Mouse (Mus musculus) urinary bladder, adult 2 months (tissue): ENCODE results near the gene Sfxn4. TPM values are rescaled to one million over a fixed set of nuclear protein-coding genes. Genes with fewer than 3 reads are reported as not detected.
"Not testable (repeated sequence)": the region's sequence is repeated elsewhere in the genome, so short reads cannot be mapped to it uniquely, and the experiment has no call there.

Experiments
- DNase-seq: peaks from one replicate; pipeline ENCODE4 v3.0.0; 2022; ENCODE audit warnings: low spot score
- polyA plus RNA-seq: library from polyadenylated mRNA; depleted of rRNA; stranded (reverse); fragments of >200 nt; gene quantifications from 2 replicates; pipeline ENCODE4 v1.2.3, GENCODE M21; 2012; rRNA removed

Gene Sfxn4
- polyA plus RNA-seq, result 6.4 and 9.0 TPM in 2 replicates

GRCm38 (mm10) chr19:60860868-60861700 lies at the start of gene Sfxn4:
TSS of gene Sfxn4 (minus strand) at chr19:60861479.
- peak; percentile 67 for DNase-seq

DNA sequence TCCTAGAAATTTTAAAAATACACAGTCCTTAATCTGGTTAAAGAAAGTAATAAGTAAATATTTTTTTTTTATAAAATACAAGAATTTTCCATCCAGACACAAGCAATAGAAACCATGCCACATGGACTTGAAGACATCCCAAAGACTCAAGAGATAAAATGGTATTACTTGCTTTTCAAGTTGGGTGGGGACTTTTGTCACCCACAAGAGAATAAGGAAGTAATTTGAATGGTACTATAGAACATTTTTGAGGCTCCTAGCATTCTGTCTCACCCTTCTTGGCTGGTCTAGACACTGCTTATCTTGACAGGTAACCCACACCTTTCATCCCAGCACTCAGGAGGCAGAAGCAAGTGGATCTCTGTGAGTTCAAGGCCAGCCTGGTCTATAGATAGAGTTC lies 49.0 kb upstream of the Sfxn4 start:
- DNase-seq, result no peak

DNA sequence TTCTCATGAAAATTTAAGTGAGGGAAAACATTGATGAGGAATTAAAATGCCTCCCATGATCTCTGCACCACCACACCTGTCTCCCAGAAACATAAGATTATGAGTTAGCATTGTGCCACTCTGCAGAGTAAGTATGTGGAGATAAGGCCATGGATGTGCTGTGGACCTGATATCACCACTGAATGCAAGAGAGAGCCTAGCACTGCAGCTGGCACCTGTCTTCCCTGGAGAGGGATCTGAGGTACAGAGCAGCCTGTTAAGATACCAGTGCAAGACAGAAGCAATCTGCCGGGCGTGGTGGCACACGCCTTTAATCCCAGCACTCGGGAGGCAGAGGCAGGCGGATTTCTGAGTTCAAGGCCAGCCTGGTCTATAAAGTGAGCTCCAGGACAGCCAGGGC lies 44.2 kb upstream of the Sfxn4 start:
- DNase-seq, result no peak

DNA sequence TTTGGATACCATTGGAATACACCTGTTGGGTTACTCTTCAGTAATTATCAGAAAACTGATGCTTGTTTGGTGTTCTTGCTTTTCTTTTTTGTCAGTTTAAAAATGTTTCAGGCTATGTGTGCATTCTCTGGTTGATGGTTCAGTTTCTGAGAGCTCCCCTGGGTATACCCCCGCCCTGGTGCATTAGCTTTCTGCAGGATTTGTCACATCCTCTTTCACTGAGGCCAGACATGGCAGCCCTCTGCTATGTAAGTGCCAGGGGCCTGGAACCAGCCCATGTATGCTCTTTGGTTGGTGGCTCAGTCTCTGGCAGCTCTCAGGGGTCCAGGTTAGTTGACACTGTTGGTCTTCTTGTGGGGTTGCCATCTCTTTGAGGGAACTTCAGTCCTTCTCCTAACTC lies 42.7 kb upstream of the Sfxn4 start:
- no peak for DNase-seq

GRCm38 (mm10) chr19:60903139-60903538 lies 41.9 kb upstream of the Sfxn4 start:
- DNase-seq, result no peak

DNA sequence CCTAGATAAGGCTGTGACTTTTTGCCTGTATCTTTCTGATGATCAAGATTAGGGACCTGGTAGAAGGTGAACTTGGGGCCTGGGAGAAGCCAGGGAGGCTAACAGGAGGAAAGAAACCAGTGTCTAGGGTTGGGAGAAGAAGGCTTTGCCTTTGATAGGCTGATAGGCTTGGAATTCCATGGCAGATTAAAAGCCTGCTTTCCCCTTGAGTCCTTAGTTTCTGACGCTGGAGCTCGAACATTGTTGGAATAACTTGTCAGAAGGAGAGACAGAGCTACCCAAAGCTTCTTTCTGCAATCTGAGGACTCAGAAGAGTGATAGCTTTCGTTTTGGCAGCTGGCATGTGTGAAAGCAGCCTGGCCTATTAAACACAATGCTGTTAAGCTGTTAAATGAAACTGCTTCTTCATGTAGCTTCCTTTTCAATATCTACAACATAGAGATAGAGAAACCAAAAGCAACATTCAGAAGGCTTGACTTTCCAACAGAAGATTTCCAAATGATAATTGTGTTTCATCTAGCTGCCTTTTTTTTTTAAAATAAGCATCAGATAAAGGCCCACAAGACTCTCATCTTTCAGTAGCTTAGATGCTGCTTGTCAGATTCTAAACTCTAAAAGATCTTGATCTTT lies 34.1 kb upstream of the Sfxn4 start:
- no peak for DNase-seq

- peak; percentile 27 for DNase-seq
These were observed 30.8 kb upstream of the Sfxn4 start for GRCm38 (mm10) chr19:60891934-60892547.

- DNase-seq, result no peak
These were observed 29.8 kb upstream of the Sfxn4 start for GRCm38 (mm10) chr19:60891123-60891470.

- peak; percentile 39 for DNase-seq
These were observed 29.3 kb upstream of the Sfxn4 start for GRCm38 (mm10) chr19:60890391-60891122.

- DNase-seq, result peak; percentile 88
These were observed 28.5 kb upstream of the Sfxn4 start, which contains the start of gene Grk5 for GRCm38 (mm10) chr19:60889714-60890315. TSS of gene Grk5 (plus strand) at chr19:60889749.

- DNase-seq, result peak; percentile 30
These were observed 27.9 kb upstream of the Sfxn4 start for GRCm38 (mm10) chr19:60889101-60889713.

GRCm38 (mm10) chr19:60887637-60888036 lies 26.4 kb upstream of the Sfxn4 start:
- DNase-seq, result no peak

- DNase-seq, result no peak
These were observed 21.9 kb upstream of the Sfxn4 start for GRCm38 (mm10) chr19:60883129-60883528.

DNA sequence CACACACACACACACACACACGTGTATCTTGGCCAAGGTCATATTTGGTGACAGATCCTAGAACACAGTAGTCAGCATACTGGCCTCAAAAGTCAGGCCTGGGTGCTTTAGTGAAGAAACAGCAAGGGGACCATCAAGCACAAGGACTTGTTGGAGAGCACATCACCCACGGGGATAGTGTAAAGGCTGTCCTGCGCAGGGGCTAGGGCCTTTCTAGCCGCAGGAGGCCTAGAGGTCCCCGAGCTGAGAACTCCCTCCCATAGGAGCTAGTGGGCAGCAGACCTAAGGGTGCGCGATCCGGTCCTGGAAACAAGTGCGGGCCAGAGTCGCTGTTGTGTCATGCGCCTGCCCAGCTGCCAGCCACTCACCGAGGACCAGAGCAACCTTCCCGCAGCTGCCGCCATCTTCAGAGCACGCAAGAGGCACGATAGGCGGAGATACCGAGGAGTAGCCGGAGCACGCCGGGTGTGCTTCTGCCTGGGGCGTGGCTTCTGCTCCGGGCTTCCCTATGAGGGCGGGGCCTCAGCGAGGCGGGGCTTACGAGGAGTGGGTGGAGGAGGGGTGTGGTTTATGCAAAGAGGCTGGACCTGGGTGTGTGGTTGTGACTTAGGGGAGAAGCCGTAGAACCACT lies 12.9 kb upstream of the Sfxn4 start, which contains the start of gene Prdx3:
Gene Prdx3 (minus strand): TSS at position 493 of the 631 bp plus-strand sequence.
- peak; percentile 83 for DNase-seq

DNA sequence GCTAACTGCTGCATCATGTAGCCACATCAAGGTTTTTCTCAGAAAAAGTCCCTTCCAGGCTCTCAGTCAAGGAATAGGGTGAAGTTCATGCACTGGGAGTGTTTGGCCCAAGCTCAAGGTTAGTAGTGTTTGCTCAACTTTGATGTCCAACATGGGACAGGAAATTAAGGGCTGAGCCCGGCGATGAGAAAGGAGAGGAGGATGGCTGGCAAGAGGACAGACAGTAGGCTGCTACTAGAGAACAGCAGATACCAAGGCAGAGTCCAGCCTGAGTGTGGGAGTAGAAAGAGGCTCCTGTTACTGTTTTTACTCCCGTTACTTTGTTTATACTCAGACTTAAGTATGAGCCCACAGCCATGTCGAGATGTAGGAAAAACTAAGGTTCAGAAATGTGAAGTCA lies 12.2 kb upstream of the Sfxn4 start:
- no peak for DNase-seq

GRCm38 (mm10) chr19:60872272-60872671 lies 11.0 kb upstream of the Sfxn4 start:
- DNase-seq, result no peak

DNA sequence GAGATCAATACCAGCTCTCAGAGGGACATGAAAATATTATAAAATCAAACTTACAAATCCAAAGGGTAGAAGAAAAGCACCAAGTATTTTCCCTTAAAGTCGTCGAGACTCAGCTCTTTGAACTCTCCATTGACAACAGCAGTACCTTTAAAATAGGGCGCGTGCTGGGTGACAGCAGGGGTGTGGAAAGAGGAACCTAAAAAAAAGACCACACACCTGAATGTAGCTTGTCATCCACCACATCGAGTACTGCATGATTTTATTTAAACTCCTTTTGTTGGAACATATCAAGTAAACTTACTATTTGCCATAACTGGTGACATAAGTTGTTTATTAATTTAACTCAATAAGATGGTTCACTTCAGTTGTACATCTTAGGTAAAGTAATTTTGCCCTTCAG lies 10.1 kb upstream of the Sfxn4 start:
- no peak for DNase-seq

DNA sequence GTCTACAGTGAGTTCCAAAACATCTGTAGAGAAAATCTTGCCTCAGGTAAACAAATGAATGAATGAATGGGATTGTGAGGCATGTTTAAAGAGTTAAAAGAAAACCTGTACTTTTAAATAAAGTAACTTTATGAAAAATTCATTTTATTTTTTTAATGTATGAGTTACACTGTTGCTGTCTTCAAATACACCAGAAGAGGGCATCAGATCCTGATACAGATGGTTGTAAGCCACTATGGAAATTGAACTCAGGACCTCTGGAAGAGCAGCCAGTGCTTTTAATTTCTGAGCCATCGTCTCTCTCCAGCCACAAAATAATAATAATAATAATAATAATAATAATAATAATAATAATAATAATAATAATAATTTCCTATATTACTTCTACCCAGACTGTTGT lies 9.2 kb upstream of the Sfxn4 start:
- DNase-seq, result no peak

GRCm38 (mm10) chr19:60866169-60866568 lies 4.9 kb upstream of the Sfxn4 start:
- DNase-seq, result not testable (repeated sequence)

GRCm38 (mm10) chr19:60845731-60846130 lies 15.5 kb downstream of the Sfxn4 start:
- DNase-seq, result no peak

GRCm38 (mm10) chr19:60843324-60843723 lies 18.0 kb downstream of the Sfxn4 start:
- DNase-seq, result no peak
